Mouse (Mus musculus) midbrain, embryonic 11.5 days (tissue): ENCODE data around the gene Chchd6. TPM values are rescaled to one million over a fixed set of nuclear protein-coding genes. Genes with fewer than 3 reads are reported as not detected.

Experiments
- ATAC-seq: fragments of 200-750 bp; cut with Nextera tagmentation; 2 replicates; pipeline ENCODE4 v1.8.0; 2017; ENCODE audit warnings: moderate TSS enrichment, moderate library complexity; ENCODE audit not compliant: low FRiP score
- DNase-seq: peaks from one replicate; pipeline ENCODE4 v3.0.0; 2015; ENCODE audit warnings: low spot score; ENCODE audit errors: missing footprints
- H3K27ac ChIP-seq: fragments of 300-500 bp; sonication (generic); 2 replicates; pipeline ENCODE4 v1.5.1; 2014; ENCODE audit warnings: low read depth, low read length
- H3K27me3 ChIP-seq: fragments of 300-500 bp; sonication (generic); 2 replicates; pipeline ENCODE4 v1.6.1; 2014; ENCODE audit warnings: mild to moderate bottlenecking, low read length, moderate library complexity, mixed read lengths; ENCODE audit not compliant: control insufficient read depth, insufficient read depth
- H3K36me3 ChIP-seq: fragments of 300-500 bp; sonication (generic); 2 replicates; pipeline ENCODE4 v1.6.1; 2014; ENCODE audit warnings: mild to moderate bottlenecking, low read length, moderate library complexity, mixed read lengths; ENCODE audit not compliant: control insufficient read depth, insufficient read depth
- H3K4me1 ChIP-seq: fragments of 300-500 bp; sonication (generic); 2 replicates; pipeline ENCODE4 v1.6.1; 2014; ENCODE audit warnings: low read length; ENCODE audit not compliant: control insufficient read depth, insufficient read depth
- H3K4me2 ChIP-seq: fragments of 300-500 bp; sonication (generic); 2 replicates; pipeline ENCODE4 v1.6.1; 2014; ENCODE audit warnings: mild to moderate bottlenecking, moderate library complexity
- H3K4me3 ChIP-seq: fragments of 300-500 bp; sonication (generic); 2 replicates; pipeline ENCODE4 v1.5.1; 2014; ENCODE audit warnings: low read depth, low read length
- H3K9ac ChIP-seq: fragments of 300-500 bp; sonication (generic); 2 replicates; pipeline ENCODE4 v1.6.1; 2014; ENCODE audit warnings: low read length
- H3K9me3 ChIP-seq: fragments of 300-500 bp; sonication (generic); 2 replicates; pipeline ENCODE4 v1.6.1; 2016; ENCODE audit warnings: low read length; ENCODE audit not compliant: control insufficient read depth
- WGBS: fragments of 180-500 bp; shearing (Covaris S2); extraction: QIAGEN DNeasy Blood & Tissue Kit; methylation state at CpG from one replicate; pipeline ENCODE4 v1.1.7; 2014; 5-methylcytosine and 5-hydroxymethylcytosine counted together
- polyA plus RNA-seq: library from polyadenylated mRNA; unstranded; fragments of >200 nt; fragmentation: Nextera tagmentation; extraction: Ambion mirVana; gene quantifications from 2 replicates; pipeline ENCODE4 v1.2.1, GENCODE M21; 2014

The Chchd6 gene
- polyA plus RNA-seq, 1 experiment from 2014 or later, result 103 TPM

GRCm38 (mm10) chr6:89402406-89402805 is 193.0 kb downstream of the Chchd6 start:
- Histone ChIP-seq H3K4me1 (peaks cover 3% of the 10 kb centered on the region; the same call in 1 of the 2 replicates), H3K9me3 (no peaks in the 10 kb centered on the region), H3K36me3 (no peaks in the 10 kb centered on the region), H3K4me2 (no peak overlapping the region), H3K4me3 (no peak overlapping the region), H3K27ac (no peak overlapping the region), H3K27me3 (no peaks in the 10 kb centered on the region), H3K9ac (no peak overlapping the region)
- 85% methylated on average over 2 of the region's 2 CpGs for WGBS
- ATAC-seq (no peak), DNase-seq (no peak)

GRCm38 (mm10) chr6:89399564-89399963 is 195.9 kb downstream of the Chchd6 start:
- Histone ChIP-seq H3K4me1 (no peaks in the 10 kb centered on the region), H3K27ac (no peak overlapping the region), H3K9ac (no peak overlapping the region), H3K9me3 (no peaks in the 10 kb centered on the region), H3K4me2 (no peak overlapping the region), H3K4me3 (no peak overlapping the region), H3K36me3 (no peaks in the 10 kb centered on the region), H3K27me3 (no peaks in the 10 kb centered on the region)
- DNase-seq, result peak; percentile 54
- ATAC-seq, result no peak
- WGBS, result 93% methylated on average over 1 of the region's 1 CpGs

GRCm38 (mm10) chr6:89397919-89398318 is 197.5 kb downstream of the Chchd6 start:
- H3K27me3 ChIP-seq, result no peaks in the 10 kb centered on the region
- no peaks in the 10 kb centered on the region for H3K9me3 ChIP-seq
- no peak overlapping the region for H3K9ac ChIP-seq
- 91% methylated on average over 4 of the region's 4 CpGs for WGBS
- H3K4me3 ChIP-seq, result no peak overlapping the region
- no peak overlapping the region for H3K27ac ChIP-seq
- no peaks in the 10 kb centered on the region for H3K36me3 ChIP-seq
- DNase-seq (peak; percentile 59), ATAC-seq (no peak)
- H3K4me1 ChIP-seq, result no peaks in the 10 kb centered on the region
- no peak overlapping the region for H3K4me2 ChIP-seq

GRCm38 (mm10) chr6:89393820-89394219 is 201.6 kb downstream of the Chchd6 start:
- whole genome bisulfite sequencing, result 81% methylated on average over 2 of the region's 2 CpGs

GRCm38 (mm10) chr6:89392213-89392612 is 203.2 kb downstream of the Chchd6 start:
- Histone ChIP-seq H3K4me2 (no peak overlapping the region), H3K4me1 (no peaks in the 10 kb centered on the region), H3K27me3 (no peaks in the 10 kb centered on the region), H3K27ac (no peak overlapping the region), H3K9ac (no peak overlapping the region), H3K4me3 (no peak overlapping the region), H3K36me3 (no peaks in the 10 kb centered on the region), H3K9me3 (no peaks in the 10 kb centered on the region)
- DNase-seq, result no peak
- WGBS, result 92% methylated on average over 2 of the region's 2 CpGs
- ATAC-seq, result no peak

More at GRCm38 (mm10) chr6:89393820-89394219, 201.6 kb downstream of the Chchd6 start:
- Histone ChIP-seq H3K4me2 (no peak overlapping the region), H3K4me3 (no peak overlapping the region), H3K9ac (no peak overlapping the region), H3K27me3 (no peaks in the 10 kb centered on the region), H3K4me1 (no peaks in the 10 kb centered on the region), H3K36me3 (no peaks in the 10 kb centered on the region), H3K9me3 (no peaks in the 10 kb centered on the region), H3K27ac (no peak overlapping the region)
- DNase-seq, result peak; percentile 17
- no peak for ATAC-seq

GRCm38 (mm10) chr6:89389771-89390170 is 205.7 kb downstream of the Chchd6 start:
- peak; percentile 35 for DNase-seq

GRCm38 (mm10) chr6:89386956-89387355 is 208.5 kb downstream of the Chchd6 start:
- DNase-seq (no peak), ATAC-seq (no peak)
- H3K9ac ChIP-seq, result no peak overlapping the region
- H3K27ac ChIP-seq, result no peak overlapping the region
- no peaks in the 10 kb centered on the region for H3K36me3 ChIP-seq
- peaks cover 5% of the 10 kb centered on the region; the same call in 1 of the 2 replicates for H3K4me1 ChIP-seq
- no peaks in the 10 kb centered on the region for H3K27me3 ChIP-seq
- WGBS, result 75% methylated on average over 1 of the region's 1 CpGs
- H3K4me3 ChIP-seq, result no peak overlapping the region
- H3K4me2 ChIP-seq, result no peak overlapping the region
- H3K9me3 ChIP-seq, result no peaks in the 10 kb centered on the region

More at GRCm38 (mm10) chr6:89389771-89390170, 205.7 kb downstream of the Chchd6 start:
- no peaks in the 10 kb centered on the region for H3K9me3 ChIP-seq
- no peaks in the 10 kb centered on the region for H3K4me1 ChIP-seq
- no peaks in the 10 kb centered on the region for H3K27me3 ChIP-seq
- ATAC-seq, result no peak
- no peak overlapping the region for H3K4me3 ChIP-seq
- H3K36me3 ChIP-seq, result no peaks in the 10 kb centered on the region
- 84% methylated on average over 7 of the region's 7 CpGs for WGBS
- no peak overlapping the region for H3K27ac ChIP-seq
- H3K9ac ChIP-seq, result no peak overlapping the region
- no peak overlapping the region for H3K4me2 ChIP-seq

GRCm38 (mm10) chr6:89384699-89385098 is 210.8 kb downstream of the Chchd6 start:
- no peaks in the 10 kb centered on the region for H3K9me3 ChIP-seq
- no peak overlapping the region for H3K4me2 ChIP-seq
- WGBS, result 83% methylated on average over 2 of the region's 2 CpGs
- H3K4me3 ChIP-seq, result no peak overlapping the region
- H3K27ac ChIP-seq, result no peak overlapping the region
- no peak for DNase-seq
- H3K4me1 ChIP-seq, result peaks cover 6% of the 10 kb centered on the region; the same call in 1 of the 2 replicates
- H3K27me3 ChIP-seq, result no peaks in the 10 kb centered on the region
- no peak for ATAC-seq
- no peaks in the 10 kb centered on the region for H3K36me3 ChIP-seq
- no peak overlapping the region for H3K9ac ChIP-seq

GRCm38 (mm10) chr6:89381851-89382250 is 213.6 kb downstream of the Chchd6 start:
- 12% methylated on average over 5 of the region's 5 CpGs for WGBS
- no peaks in the 10 kb centered on the region for H3K27me3 ChIP-seq
- ATAC-seq, result no peak

More at GRCm38 (mm10) chr6:89381851-89382250, 213.6 kb downstream of the Chchd6 start:
- Histone ChIP-seq H3K9me3 (no peaks in the 10 kb centered on the region), H3K27ac (no peak overlapping the region), H3K4me3 (no peak overlapping the region), H3K36me3 (no peaks in the 10 kb centered on the region), H3K9ac (no peak overlapping the region), H3K4me1 (peaks cover 6% of the 10 kb centered on the region; the same call in 1 of the 2 replicates), H3K4me2 (no peak overlapping the region)
- no peak for DNase-seq
